Mouse (Mus musculus) cerebellum, postnatal 14 days (tissue): ENCODE measurements at regions not wholly inside any gene's neighbourhood (a gene's known extent, or its start where the extent isn't known, plus 50 kb on each side); places are given as distances from the start of the nearest gene placed in this dataset.

ENCODE experiments used
- DNase-seq, 2 experiments: peaks; one replicate each; pipeline ENCODE4 v3.0.0; 2021; ENCODE audit warnings: mixed read lengths in 2 of 2

- no peak for DNase-seq
Observed at GRCm38 (mm10) chr3:70384235-70384634, 376.8 kb downstream of the Otol1 start.

- DNase-seq, result no peak
Observed at GRCm38 (mm10) chr3:70385961-70386360, 378.5 kb downstream of the Otol1 start.

- no peak for DNase-seq
Observed at GRCm38 (mm10) chr3:70401187-70401586, 393.8 kb downstream of the Otol1 start.

- peak; percentile 7 for DNase-seq
Observed at GRCm38 (mm10) chr3:70406571-70406970, 399.2 kb downstream of the Otol1 start.

GRCm38 (mm10) chr3:70418273-70418672 is 410.9 kb downstream of the Otol1 start:
- DNase-seq, result no peak

GRCm38 (mm10) chr3:70422016-70422415 is 414.6 kb downstream of the Otol1 start:
- DNase-seq, result no peak

GRCm38 (mm10) chr3:70422669-70423068 is 415.3 kb downstream of the Otol1 start:
- no peak for DNase-seq

GRCm38 (mm10) chr3:70436671-70437070 is 429.3 kb downstream of the Otol1 start:
- DNase-seq, result no peak

- no peak for DNase-seq
Observed at GRCm38 (mm10) chr3:70457181-70457847, 449.9 kb downstream of the Otol1 start.

GRCm38 (mm10) chr3:70460811-70461210 is 453.4 kb downstream of the Otol1 start:
- DNase-seq, result no peak

GRCm38 (mm10) chr3:70463221-70463620 is 455.8 kb downstream of the Otol1 start:
- DNase-seq, result no peak

GRCm38 (mm10) chr3:70482521-70482920 is 475.1 kb downstream of the Otol1 start:
- DNase-seq, result peak; percentile 81

- DNase-seq, result peak; percentile 33 to 51
Observed at GRCm38 (mm10) chr3:70483066-70483743, 475.8 kb downstream of the Otol1 start.

GRCm38 (mm10) chr3:70496431-70496830 is 489.0 kb downstream of the Otol1 start:
- peak; percentile 22 to 34 for DNase-seq

GRCm38 (mm10) chr3:70500245-70500858 is 492.9 kb downstream of the Otol1 start:
- DNase-seq, result no peak

GRCm38 (mm10) chr3:70500991-70501961 is 493.9 kb downstream of the Otol1 start:
- peak; percentile 25 to 34 for DNase-seq

GRCm38 (mm10) chr3:70533593-70534321 is 526.3 kb downstream of the Otol1 start:
- DNase-seq, result no peak

GRCm38 (mm10) chr3:70535084-70535483 is 527.7 kb downstream of the Otol1 start:
- DNase-seq, result no peak

GRCm38 (mm10) chr3:70543911-70544310 is 536.5 kb downstream of the Otol1 start:
- no peak for DNase-seq

GRCm38 (mm10) chr3:70557821-70558220 is 550.4 kb downstream of the Otol1 start:
- no peak for DNase-seq

- DNase-seq, result no peak
Observed at GRCm38 (mm10) chr3:70566140-70566857, 558.9 kb downstream of the Otol1 start.
